Mouse (Mus musculus) cerebellum, postnatal 36 days (tissue): ENCODE results near the gene A930004D18Rik.

Experiments used
- DNase-seq, 2 experiments: peaks; one replicate each; pipeline ENCODE4 v3.0.0; 2021 to 2022; ENCODE audit warnings: mixed read lengths in 2 of 2

The A930004D18Rik gene

DNA sequence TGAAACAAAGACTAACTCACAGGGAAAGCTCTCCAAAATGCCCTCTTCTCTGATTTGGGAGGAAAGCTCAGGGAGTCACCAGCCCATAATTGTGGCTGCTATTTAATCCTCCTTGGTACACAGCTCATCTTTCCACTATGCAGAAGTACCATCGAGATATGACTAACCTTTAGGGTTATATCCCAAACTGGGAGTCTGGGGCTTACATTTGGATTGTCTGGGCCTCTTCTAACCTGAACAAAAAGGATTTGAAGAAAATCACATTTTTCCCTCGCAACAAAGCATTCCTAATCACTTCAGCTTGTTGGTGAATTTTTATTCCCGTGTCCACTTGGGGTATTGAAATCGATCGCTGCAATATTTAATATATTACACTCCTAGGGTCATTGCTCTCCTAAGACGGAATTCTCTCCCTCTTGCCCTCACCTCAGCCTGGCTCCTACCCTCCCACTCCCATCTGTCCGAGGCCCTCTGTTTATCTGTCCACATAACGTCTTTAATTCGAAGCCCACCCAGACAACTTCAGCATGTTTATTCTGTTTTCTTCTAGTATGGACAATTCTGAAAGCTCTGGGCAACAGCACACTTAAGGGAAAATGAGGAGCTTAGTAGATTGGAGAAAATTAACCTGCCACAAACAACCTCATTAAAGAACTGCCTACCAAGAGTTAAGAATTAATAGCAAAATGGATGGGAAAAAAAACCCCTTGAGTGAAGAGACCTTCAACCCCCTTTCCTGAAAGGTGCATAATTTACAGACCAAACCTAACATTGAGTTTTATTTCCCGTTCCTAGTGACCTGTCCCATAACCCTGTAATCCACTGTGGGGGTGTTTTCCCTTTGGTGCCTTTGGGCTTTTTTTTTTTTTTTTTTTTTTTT is 2.9 kb downstream of the A930004D18Rik start:
- DNase-seq: no peak

DNA sequence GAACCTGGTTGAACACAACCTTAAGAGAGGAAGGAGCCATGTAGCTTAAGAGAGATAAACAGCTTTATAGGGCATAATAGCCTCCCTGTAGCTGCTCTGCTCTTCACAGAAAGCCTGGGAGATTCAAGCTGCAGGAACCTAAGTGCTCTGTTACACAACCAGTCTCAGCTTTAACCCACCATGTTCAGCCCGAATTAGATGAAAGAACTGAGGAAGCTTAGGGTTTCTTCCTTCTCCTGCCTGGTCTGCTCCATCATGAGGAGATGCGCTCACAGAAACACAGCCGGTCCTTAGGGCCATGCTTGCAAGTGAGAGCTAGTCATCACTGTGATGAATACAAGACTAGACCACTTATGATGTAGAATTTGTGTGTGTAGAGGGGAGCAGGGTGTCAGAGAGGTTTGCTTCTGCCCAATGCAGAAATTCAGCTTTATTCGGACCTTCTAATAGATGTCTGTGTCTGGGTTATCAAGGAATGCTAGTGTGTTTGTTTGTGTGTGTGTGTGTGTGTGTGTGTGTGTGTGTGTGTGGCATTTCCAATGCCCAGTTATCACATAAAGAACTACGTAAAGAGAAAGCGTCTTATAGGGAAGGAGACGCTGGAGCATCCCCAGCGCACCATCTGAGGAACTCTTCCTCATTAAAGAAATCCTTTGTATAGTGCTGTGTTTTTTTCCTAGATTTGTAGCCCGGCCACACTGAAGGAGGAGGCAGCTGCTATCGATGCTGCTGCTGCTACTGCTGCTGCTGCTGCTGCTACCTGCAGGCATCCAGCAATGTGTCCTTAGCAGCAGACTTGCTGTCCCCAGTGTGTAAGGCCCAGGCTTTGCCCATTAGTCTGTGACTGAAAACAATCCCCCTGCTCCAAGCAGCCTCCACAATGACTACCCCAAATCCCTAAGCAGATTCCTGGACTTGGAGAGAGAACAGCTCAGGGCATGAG is 4.1 kb downstream of the A930004D18Rik start:
- no peak for DNase-seq

DNA sequence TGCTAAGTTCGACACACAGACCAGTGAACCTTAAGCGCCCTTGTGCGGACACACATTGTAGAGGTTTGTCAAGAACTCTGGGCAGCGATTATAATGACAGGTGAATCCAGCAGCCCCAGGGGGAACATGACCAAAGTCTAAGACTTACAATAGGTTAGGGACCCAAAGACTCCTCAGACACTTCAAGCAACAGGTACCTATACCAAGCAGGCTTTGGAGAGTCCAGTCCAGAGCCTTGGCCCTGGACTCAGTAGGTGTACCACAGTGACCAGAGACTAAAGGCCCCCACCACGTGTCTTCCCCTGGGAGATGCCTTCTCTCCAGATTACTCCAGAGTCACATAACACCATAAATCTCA is 5.0 kb downstream of the A930004D18Rik start:
- no peak for DNase-seq

DNA sequence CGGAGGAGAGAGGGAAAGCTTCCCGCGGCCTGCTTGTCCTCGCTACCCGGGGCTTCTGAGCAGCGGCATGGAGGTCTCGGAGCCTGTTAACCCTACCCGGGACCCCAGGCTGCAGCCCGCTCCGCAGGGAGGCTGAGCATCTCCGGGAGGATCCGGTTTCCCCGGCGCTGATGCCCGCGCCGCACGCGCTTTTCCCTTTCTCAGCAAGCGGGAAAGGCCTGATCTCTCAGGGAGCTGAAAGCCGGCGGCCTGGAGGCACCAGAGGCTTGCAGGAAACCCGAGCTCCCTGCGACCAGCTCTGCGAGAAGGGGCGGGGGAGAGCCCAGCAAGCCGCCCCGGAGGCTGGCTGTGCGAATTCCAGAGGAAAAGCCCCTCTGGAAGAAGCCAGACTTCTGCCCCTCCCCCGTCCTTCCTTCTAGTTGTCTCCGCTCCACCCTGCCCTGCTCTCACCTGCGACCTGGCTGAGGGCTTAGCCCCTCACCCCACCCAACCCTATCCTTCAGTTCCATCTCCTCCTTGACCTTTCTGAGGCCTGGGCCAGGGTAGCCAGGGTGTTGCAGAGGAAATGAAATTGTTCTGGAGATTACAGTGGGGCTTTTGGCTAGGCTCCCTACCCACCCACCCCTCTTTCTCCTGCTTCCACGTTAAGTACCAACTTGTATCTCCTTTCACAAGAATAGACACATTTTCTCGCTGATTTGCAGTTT is 5.6 kb downstream of the A930004D18Rik start:
- DNase-seq: peak; percentile 45 to 47

DNA sequence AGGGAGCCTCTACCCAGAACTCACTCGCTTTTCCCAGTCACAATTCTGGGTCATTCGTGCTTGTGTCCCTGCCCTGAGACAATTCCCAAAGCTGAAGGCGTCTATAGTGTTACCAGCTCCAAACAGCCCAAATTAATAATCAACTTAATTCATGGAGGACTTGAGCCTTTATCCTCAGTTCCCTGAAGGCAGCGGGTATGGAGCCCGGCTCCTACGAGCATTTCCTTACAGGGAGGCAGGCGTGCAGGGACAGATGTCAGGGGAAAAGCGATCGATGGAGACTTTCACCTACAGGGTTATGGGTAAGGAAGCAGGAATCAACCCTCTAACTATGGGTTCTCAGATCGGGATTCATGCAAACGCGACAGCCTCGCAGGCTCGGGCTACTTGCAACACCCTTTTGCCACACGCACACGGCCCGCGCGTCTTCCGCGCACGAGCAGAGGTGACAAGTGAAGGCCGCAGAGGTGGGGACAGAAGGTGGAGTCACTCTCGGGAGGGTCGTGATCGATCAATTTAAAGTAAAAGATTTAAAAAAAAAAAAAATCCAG is 6.2 kb downstream of the A930004D18Rik start:
- peak in 1 of 2 experiments; percentile 41 for DNase-seq

DNA sequence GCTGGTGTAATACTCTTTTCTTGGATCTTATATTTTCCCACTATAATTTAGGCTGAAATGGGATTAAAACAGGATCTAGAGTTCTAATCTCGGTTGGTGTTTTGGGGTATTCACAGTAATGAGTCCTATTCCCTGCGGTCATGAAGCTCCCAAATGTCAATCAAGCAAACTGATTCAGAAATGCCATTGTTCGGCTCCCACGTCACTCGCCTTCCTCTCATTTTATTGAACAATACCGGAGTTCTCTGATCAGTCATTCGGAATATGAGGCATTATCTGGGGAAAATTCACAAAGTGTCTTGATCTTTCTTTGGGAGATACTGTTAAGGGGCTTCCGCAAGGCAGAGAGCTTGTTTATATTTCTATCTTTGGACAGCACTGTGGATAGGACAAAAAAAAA is 7.0 kb downstream of the A930004D18Rik start:
- DNase-seq: no peak

DNA sequence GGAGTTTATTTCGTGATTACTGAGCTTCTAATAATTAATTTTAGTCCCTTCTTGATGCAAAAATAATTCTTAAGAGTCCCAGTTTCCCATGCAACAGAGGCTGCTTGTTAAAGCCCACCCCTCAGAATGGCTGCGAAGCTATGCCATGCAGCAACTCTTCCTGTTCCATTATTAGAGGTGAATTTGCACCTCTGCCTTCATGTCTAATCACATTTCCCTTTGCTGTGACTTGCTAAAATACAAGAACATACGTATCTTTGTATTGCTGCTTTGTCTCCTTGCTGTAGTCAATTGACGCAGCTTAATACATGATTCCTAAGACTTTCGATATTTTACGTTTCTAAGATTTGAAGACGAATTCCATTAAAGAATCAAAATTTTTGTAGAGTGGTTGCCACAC is 7.9 kb downstream of the A930004D18Rik start:
- DNase-seq: no peak

DNA sequence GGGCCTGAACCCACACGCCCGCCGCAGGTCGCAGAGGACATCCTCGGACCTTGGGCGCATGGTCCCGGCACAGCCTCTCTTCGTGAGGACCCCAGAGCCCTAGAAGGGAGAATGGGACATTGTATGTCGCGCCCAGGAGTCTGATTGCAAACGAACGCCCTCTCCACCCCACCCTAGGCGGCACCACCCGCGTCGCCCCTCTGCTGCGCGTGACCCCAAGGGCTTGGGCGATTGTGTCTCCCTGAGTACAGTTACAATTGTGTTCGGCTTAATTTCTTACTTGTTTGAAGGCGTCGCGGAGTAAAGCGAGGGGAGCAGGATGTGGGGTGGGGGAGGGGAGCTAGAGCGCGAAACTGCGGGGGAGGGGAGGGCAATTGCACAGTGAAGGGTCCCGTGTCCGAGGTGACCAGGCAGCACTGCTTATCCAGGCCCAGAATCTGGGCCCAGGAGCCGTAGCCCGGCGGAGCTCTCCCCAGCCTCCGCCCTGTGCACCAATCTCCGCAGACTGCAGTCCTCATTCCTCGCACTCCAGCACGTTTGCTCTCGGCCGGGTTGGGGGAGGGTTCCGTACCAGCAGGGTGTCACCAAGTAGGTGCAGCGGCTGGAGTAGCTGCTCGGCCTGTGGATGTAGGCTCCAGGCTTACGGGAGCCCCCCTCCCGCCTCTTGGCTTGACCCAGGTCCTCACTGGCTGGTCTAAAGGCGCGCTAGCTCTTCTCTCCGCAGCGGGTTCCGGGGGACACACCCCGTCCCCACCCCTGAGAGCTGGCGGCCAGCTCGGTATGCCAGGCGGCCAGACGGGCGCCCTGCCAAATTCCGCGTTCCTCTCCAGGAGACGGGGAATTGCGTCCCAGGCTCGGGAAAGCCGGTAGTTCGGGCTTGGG is 9.2 kb downstream of the A930004D18Rik start:
- peak; percentile 89 to 91 for DNase-seq

DNA sequence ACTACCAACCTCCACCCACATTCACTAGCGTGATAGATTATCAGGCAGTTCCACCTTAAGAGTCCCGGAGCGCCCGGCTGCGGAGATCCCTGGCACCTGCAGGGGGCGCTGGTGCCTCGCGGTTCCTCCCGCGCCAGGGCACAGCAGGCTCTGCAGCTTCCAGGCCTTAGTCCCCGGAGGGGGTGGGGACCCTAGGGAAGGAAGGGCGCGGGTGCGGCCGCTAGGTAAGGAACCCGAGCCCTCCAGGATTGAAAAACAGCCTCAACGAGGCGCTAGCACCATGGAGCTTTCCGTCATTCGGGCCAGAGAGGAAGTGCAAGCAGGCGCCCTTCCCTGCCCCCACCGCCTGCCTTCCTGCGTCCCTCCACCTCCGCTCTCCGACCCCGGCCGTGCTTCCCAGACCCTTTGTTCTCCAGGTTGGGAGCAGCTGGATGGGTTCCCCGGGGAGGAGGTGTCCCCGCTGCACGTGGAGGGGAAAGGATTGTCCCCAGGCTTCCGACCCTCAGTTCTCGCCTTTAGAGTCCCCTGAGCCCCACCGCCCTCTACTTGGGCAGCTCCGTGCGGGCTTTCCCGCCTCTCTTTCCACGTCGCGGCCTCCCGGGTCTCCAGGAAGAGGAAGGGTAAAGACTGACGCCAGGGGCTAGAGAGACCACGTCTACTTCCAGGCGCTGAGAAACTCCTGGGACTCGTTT is 9.9 kb downstream of the A930004D18Rik start:
- peak; percentile 94 to 95 for DNase-seq

DNA sequence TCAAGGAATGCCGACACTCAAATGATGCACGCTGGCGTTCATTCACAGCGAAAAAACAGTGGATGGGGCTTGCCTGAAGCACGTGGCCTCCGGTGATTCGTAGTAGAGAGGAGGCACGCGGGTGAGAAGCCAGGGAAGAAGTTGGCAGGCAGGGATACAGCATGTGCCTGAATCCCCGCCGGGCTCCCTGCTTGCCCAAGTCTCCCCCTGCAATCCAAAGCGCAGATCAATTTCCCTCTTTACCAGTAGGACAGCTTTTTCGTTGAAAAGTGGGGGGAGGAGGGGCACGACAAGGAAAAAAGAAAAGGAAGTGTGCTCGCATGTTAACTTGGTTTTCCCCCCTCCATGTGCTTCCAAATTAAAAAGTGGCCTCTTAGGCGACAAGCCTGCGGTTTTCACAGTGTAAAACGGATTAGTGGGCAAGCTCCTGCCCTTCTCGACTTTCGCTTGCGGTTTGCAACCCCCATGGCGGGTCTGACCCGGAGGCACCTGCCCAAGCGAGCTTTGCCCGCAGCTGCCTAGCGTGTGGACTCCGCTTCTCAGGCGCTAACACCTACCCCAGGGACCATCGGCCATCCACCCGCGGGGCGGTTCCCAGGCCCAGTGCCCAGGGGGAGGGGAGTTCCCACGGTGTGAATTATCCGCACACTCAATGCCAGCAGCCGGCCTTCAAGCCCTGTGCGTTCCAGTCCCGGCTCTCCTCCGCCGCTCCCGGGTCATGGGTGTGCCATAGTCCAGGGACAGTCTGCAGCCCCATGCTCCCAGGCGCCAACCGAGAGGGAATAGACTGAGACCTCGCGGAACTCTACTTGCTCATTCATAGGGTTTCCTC is 11.2 kb downstream of the A930004D18Rik start:
- DNase-seq: peak; percentile 39 to 40

DNA sequence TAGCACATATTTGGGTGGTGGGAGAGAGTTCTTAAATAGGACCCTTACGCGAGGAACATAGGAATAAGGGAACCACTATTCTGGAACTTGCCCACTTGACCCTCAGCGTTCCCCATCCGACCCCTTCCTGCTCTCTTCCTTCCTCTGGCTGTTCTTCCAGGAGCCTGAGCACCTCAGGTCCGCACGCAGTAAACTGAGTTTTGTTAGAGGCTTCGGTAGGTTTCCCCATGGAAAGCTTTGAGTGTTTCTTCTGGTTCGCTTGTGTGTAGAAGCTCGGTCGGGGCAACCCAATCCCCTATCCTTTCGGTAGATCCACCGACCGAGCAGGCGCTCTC is 11.8 kb downstream of the A930004D18Rik start:
- no peak for DNase-seq

DNA sequence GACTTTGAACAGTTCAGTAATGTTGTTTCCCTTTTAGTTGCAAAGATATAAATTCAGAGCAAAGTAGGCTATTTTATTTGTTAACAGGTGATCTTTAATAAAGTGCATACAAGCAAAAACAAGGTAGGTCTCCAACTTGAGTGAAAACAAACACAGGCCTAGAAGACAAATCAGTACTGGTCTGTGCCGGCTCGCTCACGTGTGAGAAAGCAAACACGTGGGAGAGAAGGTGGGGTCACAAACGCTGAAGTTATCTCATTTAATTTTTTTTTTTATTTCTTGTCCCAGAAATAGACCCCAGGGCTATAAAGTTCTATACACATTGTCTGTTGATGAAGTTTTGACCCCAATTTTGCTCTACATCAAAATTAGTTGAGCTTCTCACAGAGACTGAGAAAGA is 12.4 kb downstream of the A930004D18Rik start:
- no peak for DNase-seq

DNA sequence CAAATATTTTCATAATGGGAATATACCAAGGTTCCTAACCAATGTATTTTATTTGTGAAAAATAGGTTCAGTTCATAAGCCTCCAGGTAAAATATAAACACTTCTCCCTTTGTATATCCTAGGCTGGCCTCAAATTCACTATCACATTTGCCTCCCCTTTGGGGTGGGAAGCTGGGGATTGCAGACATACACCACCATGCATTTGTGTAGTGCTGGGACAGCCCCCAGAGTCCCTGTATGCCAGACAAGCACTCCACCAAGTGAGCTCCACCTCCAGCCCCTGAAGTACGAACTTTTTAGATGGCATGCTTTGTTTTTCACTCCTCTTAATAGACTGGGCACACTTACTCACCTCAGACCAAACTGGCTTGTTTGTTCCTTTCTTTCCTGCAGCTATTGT is 14.7 kb downstream of the A930004D18Rik start:
- DNase-seq: no peak

DNA sequence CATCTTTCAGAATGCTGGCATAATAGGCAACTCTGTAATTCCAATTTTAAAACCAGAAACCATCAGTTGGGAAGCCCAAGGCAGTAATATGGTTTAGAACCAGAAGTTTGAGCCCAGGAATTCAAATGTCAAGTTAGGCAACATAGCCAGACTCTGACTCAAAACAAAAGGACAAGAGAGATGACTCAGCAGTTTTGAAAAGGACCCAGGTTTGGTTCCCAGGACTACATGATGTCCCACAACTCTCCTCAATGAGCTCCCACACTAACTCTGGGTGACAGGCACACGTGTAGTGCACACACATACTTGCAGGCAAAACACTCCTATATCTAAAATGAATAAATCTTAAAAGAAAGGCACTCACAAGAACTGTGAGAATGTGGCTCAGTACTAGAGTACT is 18.4 kb downstream of the A930004D18Rik start:
- no peak for DNase-seq

DNA sequence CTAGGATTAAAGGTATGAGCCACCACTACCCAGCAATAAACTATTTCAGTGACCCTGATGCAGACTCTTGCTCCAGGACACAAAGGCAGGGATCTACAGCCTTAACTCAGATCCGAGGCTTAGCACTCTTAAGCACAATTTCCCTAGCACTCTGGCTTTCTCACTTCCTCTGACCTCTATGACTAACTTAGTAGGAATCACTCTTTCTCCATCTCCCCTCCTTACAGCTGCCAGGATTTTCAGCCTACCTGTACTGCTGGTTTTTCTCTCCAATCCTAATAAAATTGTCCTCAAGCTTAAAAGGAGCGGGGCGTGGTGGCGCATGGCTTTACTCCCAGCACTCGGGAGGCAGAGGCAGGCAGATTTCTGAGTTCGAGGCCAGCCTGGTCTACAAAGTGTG is 20.2 kb downstream of the A930004D18Rik start:
- DNase-seq: no peak

DNA sequence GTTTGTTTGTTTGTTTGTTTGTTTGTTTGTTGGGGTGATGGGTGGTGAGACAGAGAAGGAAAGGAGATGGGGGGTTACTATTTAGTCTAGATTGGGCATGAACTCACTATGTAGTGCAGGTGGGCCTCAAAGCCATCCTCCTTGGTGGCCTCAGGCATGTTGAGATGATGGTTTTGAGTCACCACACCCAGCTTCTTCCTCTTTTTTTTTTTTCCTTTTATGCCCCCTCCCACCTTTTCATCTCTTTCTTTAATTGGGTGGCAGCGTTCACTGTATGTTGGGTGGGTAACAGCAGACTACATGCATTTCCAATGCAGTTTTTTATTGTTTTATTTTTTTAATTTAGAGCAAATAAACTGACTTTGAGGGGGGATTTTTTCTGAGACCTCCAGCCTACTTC is 20.9 kb downstream of the A930004D18Rik start:
- no peak for DNase-seq

DNA sequence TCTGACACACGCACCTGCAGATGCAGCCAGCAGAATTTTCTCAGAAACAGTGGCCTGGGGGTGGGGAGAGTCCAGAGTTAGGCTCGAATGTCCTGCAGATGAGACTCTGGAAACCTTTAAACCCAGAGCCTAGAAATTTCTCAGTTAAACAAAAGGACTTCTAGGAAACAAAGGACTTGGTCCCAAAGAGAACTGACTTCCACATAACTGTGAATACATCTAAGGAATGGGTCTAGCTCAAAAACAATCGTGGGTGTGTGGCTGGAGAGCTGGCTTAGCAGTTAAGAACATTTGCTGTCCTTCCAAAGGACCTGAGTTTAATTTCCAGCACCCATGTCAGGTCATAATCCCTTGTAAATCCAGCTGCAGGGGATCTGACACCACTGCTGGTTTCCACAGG is 22.0 kb downstream of the A930004D18Rik start:
- DNase-seq: no peak

DNA sequence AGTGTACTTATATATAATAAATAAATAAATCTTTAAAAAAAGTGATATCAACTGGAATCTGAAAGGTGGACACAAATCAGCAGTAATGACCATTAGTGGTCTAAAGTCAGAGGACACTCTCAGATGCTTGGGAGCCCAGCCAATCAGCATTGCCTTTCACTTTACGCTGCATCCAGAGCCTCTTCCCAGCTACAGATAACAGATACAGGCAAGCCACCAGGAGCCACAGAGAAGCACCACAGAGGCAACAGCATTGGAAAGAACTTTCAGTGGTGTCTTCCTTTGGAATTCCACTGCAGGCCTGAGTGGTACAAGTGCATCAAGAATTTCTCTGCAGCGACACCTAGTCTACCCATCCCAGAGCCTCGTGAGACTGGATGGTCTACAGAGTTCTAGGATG is 24.7 kb downstream of the A930004D18Rik start:
- no peak for DNase-seq

DNA sequence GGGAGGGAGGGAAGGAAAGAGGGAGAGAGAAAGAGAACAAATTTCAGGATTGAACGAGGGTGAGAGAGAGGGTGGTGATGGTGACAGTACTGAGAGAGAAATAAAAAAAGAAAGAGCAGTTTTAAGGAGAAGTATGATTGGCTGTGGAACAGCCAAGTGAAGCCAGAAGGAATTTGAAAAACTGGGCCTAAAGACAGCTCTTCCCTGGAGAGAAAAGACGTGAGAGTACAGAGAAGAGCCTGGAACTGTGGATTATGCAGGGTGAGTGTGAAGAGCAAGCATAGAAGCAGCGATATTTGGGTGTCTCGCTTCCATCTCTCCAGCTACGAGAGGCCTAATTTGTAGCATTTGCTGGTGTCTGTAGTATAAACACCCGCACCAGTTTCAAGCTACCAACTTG is 26.3 kb downstream of the A930004D18Rik start:
- DNase-seq: no peak

DNA sequence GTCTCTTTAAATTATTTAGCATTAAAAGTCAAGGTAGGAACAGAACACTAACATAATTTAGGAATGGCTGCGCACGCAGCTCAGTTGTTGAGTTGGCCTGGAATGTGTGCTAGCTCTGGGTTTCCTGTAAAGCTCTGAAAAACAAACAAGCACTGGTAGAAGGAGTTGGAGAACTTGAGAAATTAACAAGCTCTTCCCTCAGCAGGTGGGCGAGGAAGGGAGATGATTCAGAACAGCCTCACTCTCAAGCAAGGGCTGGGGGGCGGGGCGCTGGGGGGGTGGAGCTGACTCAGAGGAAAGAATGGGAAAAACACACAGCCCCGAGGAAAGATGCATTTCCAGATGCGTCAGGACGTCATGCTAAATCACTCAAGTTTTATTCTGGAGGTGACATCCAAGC is 32.4 kb downstream of the A930004D18Rik start:
- DNase-seq: no peak
